Mouse (Mus musculus) liver, adult 2 months (tissue): ENCODE results near the gene Gphb5. TPM values are rescaled to one million over a fixed set of nuclear protein-coding genes. Genes with fewer than 3 reads are reported as not detected.

ENCODE experiments used
- DNase-seq: peaks from one replicate; pipeline ENCODE4 v3.0.0-alpha.2; 2011; ENCODE audit warnings: low read depth, low spot score; ENCODE audit errors: extremely low read depth
- H3K27ac ChIP-seq: fragments of 200-500 bp; replicated peaks from 2 replicates; pipeline ENCODE4 v1.5.1; 2012; ENCODE audit warnings: low read depth, mild to moderate bottlenecking, control low read depth, inconsistent platforms, low read length; ENCODE audit not compliant: insufficient read depth
- H3K27me3 ChIP-seq: fragments of 200-500 bp; 2 replicates; pipeline ENCODE4 v1.6.1; 2012; ENCODE audit warnings: mild to moderate bottlenecking, moderate library complexity, low read length, inconsistent platforms; ENCODE audit not compliant: control insufficient read depth, insufficient read depth
- H3K36me3 ChIP-seq: fragments of 200-500 bp; 2 replicates; pipeline ENCODE4 v1.6.1; 2012; ENCODE audit warnings: low read length, inconsistent platforms; ENCODE audit not compliant: control insufficient read depth, insufficient read depth
- H3K4me1 ChIP-seq: fragments of 200-500 bp; 2 replicates; pipeline ENCODE4 v1.6.1; 2011; ENCODE audit warnings: low read length; ENCODE audit not compliant: control insufficient read depth, insufficient read depth
- H3K4me3 ChIP-seq: fragments of 200-500 bp; 2 replicates; pipeline ENCODE4 v1.5.1; 2011; ENCODE audit warnings: low read depth, mild to moderate bottlenecking, control low read depth, low read length, moderate library complexity; ENCODE audit not compliant: insufficient read depth
- H3K79me2 ChIP-seq: fragments of 200-500 bp; 2 replicates; pipeline ENCODE4 v1.6.1; 2012; ENCODE audit warnings: inconsistent platforms, mild to moderate bottlenecking, low read length, moderate library complexity; ENCODE audit not compliant: control insufficient read depth, insufficient read depth
- H3K9ac ChIP-seq: fragments of 200-500 bp; 2 replicates; pipeline ENCODE4 v1.6.1; 2012; ENCODE audit warnings: low read depth, mild to moderate bottlenecking, control low read depth, inconsistent platforms, low read length
- CTCF ChIP-seq: fragments of 200-500 bp; IDR thresholded peaks from 2 replicates; pipeline ENCODE4 v1.5.1; 2011; ENCODE audit warnings: low read depth, low read length, control low read depth
- POLR2A ChIP-seq: fragments of 200-500 bp; IDR thresholded peaks from 2 replicates; pipeline ENCODE4 v1.6.1; 2011; ENCODE audit warnings: low read length, control low read depth; ENCODE audit not compliant: insufficient read depth; ENCODE audit errors: extremely low read depth
- WGBS: fragments of 180-500 bp; shearing (Covaris S2); methylation state at CpG from one replicate; pipeline ENCODE4 v1.1.7; 2018; 5-methylcytosine and 5-hydroxymethylcytosine counted together
- polyA plus RNA-seq: library from polyadenylated mRNA; depleted of rRNA; stranded (reverse); fragments of >200 nt; gene quantifications from 2 replicates; pipeline ENCODE4 v1.2.3, GENCODE M21; 2012
- total RNA-seq: library from RNA; depleted of rRNA; stranded (reverse); fragments of >200 nt; gene quantifications from 2 replicates; pipeline ENCODE4 v1.2.3, GENCODE M21; 2014

Gene Gphb5
- total and polyA plus RNA-seq, 2 experiments, result not detected

DNA sequence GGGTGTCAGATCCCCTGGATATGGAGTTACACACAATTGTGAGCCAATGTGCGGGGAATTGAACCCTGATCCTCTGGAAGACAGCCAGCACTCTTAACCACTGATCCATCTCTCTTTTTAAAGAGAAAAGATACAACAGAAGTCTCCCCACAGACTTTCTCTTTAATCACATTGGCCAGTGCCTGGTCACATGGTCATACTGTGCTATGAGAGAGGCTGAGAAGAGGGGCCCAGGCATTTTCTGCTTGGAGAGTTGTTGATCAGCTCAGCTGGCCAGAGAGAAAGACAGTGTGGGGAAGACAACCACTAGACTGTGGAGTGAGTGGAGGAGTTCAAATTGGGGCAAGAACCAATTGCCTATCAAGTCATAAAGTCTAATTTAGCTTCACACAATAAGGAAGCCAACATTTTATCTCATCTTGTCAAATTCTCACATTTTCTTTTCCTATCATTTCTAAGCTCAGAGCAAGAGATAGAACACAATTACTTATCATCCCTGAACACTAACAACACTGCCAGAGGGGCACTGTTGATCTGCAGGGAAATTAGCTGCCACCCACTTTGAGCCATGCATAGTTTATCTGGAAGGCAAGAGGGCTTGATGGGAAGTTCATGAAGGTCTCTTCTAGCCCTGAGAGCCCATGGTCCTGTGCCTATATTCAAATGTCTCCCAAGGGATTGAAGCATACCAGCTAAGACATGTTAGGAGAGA is 13.3 kb upstream of the Gphb5 start:
- Histone ChIP-seq H3K27me3 (no peaks in the 10 kb centered on the region; the same call in 1 of the 2 replicates), H3K9ac (no peak overlapping the region), H3K4me3 (no peak overlapping the region), H3K36me3 (no peaks in the 10 kb centered on the region), H3K4me1 (no peaks in the 10 kb centered on the region), H3K79me2 (no peaks in the 10 kb centered on the region), H3K27ac (no peak overlapping the region)
- WGBS, result 64% methylated on average over 1 of the region's 1 CpGs
- no peak for DNase-seq
- TF ChIP-seq POLR2A (no peak), CTCF (no peak)

DNA sequence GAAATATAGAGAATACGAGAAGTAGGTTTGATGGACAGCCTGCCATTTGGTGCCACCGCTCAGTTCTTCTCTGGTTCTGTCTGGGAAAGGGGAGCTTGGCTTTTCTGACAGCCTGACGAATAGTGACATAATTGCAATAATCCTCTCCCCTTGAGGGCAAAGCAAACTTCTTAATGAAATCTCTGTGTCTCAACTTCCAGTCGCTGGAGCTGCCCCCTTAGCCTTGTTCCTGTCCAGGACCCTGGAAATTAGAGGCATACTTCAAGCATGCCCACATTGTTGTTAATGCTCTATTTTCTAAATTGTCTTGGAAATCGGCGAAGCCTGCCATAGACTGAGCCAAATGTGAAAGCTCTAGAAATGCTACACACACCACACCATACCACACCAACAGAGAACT is 12.1 kb upstream of the Gphb5 start:
- Histone ChIP-seq H3K27ac (no peak overlapping the region), H3K4me3 (no peak overlapping the region), H3K4me1 (no peaks in the 10 kb centered on the region), H3K36me3 (no peaks in the 10 kb centered on the region), H3K9ac (no peak overlapping the region), H3K79me2 (no peaks in the 10 kb centered on the region), H3K27me3 (no peaks in the 10 kb centered on the region; the same call in 1 of the 2 replicates)
- 95% methylated on average over 6 of the region's 6 CpGs for WGBS
- no peak for DNase-seq
- no peak for TF ChIP-seq POLR2A
- no peak for TF ChIP-seq CTCF

DNA sequence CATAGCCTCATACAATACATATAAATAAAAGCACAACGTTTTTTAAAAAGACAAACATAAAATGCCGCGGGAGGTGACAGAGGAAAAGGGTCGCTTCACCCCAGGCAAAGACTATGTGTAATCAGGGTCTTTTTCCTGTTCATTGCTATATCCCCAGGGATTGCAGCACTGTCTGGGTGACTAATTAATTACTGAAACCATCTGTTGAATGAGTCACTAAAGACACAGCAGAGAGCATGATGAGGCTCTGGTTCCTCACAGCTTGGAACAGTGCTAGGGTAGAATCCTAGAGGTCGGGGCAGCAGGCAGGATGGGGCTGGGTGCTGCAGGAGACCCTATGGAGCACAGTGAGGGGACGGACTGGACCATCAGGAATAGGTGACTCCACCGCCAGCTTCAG is 9.3 kb upstream of the Gphb5 start:
- TF ChIP-seq POLR2A (no peak), CTCF (no peak)
- no peak overlapping the region for H3K9ac ChIP-seq
- no peaks in the 10 kb centered on the region for H3K36me3 ChIP-seq
- no peak overlapping the region for H3K27ac ChIP-seq
- WGBS, result 77% methylated on average over 7 of the region's 7 CpGs
- no peaks in the 10 kb centered on the region for H3K79me2 ChIP-seq
- DNase-seq, result no peak
- H3K27me3 ChIP-seq, result no peaks in the 10 kb centered on the region
- H3K4me1 ChIP-seq, result no peaks in the 10 kb centered on the region
- no peak overlapping the region for H3K4me3 ChIP-seq

DNA sequence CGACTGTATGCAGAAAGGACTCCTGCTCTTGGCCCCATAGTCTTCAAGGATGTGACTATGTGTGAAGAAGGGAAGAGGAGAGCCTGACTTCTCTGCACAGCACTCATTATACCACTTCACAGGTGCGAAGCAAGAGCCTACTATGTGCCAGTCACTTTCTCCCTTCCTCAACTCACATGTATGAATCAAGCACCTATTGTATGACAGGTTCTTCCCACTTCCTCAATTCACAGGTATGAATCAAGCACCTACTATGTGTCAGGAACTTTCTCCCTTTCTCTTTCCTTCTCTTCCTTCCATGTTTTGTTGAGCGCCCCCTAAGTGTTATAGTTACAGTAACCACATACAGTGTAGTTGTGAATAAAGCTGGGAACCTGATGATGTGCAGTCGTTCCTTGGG is 8.2 kb upstream of the Gphb5 start:
- H3K9ac ChIP-seq, result no peak overlapping the region
- 87% methylated on average over 4 of the region's 4 CpGs for WGBS
- H3K36me3 ChIP-seq, result no peaks in the 10 kb centered on the region
- no peak for DNase-seq
- no peak overlapping the region for H3K4me3 ChIP-seq
- H3K27ac ChIP-seq, result no peak overlapping the region
- H3K79me2 ChIP-seq, result no peaks in the 10 kb centered on the region
- H3K4me1 ChIP-seq, result no peaks in the 10 kb centered on the region
- no peak for TF ChIP-seq CTCF
- TF ChIP-seq POLR2A, result no peak
- no peaks in the 10 kb centered on the region for H3K27me3 ChIP-seq

DNA sequence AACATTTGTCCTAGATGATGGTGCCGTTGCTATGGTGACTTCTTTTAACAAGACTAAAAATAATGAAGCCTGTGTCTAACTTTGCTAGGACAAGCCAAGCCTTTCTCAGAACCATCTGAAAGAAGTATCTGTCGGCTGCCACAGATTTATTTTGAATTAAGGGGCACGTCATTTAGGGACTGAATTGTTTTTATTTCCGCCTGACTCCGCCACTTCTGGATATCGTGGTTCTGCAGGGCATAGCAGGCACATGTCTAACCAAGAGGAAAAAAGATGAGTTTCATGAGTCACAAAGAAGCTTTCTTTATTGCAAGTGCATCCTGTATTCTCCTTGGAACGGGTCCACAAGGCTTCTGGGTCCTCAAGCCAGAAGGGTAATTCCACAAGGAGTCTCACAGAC is 7.8 kb upstream of the Gphb5 start:
- Histone ChIP-seq H3K27me3 (no peaks in the 10 kb centered on the region), H3K9ac (no peak overlapping the region), H3K27ac (no peak overlapping the region), H3K4me3 (no peak overlapping the region), H3K4me1 (no peaks in the 10 kb centered on the region), H3K36me3 (no peaks in the 10 kb centered on the region), H3K79me2 (no peaks in the 10 kb centered on the region)
- TF ChIP-seq POLR2A, result no peak
- DNase-seq, result no peak
- 68% methylated on average over 7 of the region's 7 CpGs for WGBS

DNA sequence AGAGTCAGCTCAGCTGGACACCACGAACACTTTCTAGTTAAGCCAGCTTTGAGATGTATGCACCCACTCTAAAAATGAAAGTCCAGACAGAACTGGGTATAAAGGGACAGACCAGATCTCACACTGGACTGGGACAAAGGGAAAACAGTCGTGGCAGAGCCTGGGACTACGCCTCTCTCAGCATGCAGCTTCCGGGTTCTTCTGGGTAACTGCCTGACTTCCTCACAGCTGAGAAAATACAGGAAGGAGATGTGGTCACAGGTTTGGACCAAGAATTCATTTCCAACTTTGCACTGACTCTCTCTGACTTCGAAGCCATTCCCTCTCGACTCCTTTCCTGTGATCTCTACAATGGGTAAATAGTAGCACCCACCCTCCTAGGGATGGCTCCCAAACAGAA is 1.6 kb downstream of the Gphb5 start:
- TF ChIP-seq POLR2A (no peak), CTCF (no peak)
- Histone ChIP-seq H3K9ac (no peak overlapping the region), H3K27me3 (no peaks in the 10 kb centered on the region), H3K36me3 (no peaks in the 10 kb centered on the region), H3K27ac (no peak overlapping the region), H3K4me3 (no peak overlapping the region), H3K4me1 (no peaks in the 10 kb centered on the region), H3K79me2 (no peaks in the 10 kb centered on the region)
- WGBS, result 72% methylated on average over 6 of the region's 6 CpGs
- DNase-seq, result peak; percentile 6
